Mouse (Mus musculus) embryonic fibroblast, embryonic 13.5 days (primary cell): ENCODE data around the gene Gm525.

ENCODE experiments used
- CTCF ChIP-seq: IDR thresholded peaks from 2 replicates; pipeline ENCODE4 v1.5.1; 2011; ENCODE audit warnings: mild to moderate bottlenecking, control low read depth, low read length, moderate library complexity, borderline replicate concordance; ENCODE audit not compliant: insufficient read depth
- POLR2A ChIP-seq: IDR thresholded peaks from 2 replicates; pipeline ENCODE4 v1.6.1; 2011; ENCODE audit warnings: low read depth, mild to moderate bottlenecking, control low read depth, low read length, moderate library complexity

GRCm38 (mm10) chr11:89073541-89073940 is at the start of gene Gm525:
- TF ChIP-seq CTCF (no peak), POLR2A (no peak)
